Mouse (Mus musculus): ENCODE measurements around the gene Tacstd2. TPM values are rescaled to one million over a fixed set of nuclear protein-coding genes. Genes with fewer than 3 reads are reported as not detected.
A peak's percentile ranks its signal among the peaks of the same experiment; 100 is the strongest.

The Tacstd2 gene
- polyA plus RNA-seq (2011; ENCODE audit: insufficient read depth, insufficient read length, low read depth, missing spikeins), result 39.5 and 39.9 TPM in 2 replicates

DNA sequence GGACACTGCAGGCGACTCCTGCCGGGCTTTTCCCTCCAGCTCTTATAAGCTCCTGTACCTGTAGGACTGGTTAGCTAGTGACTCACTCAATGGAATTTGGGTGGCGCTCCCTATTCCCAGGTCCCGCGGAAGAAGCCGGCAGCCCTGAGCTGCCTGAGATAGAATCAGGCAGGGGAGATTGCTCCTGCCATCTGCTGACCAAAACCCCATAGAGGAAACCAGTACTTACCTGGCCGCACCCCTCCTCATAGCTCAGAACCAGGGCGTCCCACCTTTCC lies at the start of gene Tacstd2:
Tacstd2 (minus strand) TSS at position 20 of the 278 bp plus-strand sequence.
- no peak for TF ChIP-seq EP300 (IDR thresholded peaks at IDR 0.05; ENCODE audit: insufficient read depth, low read depth, low read length)
- no peak for TF ChIP-seq POLR2A (IDR thresholded peaks at IDR 0.05; ENCODE audit: insufficient read depth, low read length)
- TF ChIP-seq CTCF (IDR thresholded peaks at IDR 0.05; ENCODE audit: low read depth, low read length), result no peak
- Histone ChIP-seq H3K36me3 (ENCODE audit: control insufficient read depth, insufficient read depth, low read length, poor library complexity, severe bottlenecking) (no peaks in the 10 kb centered on the region), H3K27ac (ENCODE audit: insufficient read depth, low read length) (no peak within 1 kb of the TSS), H3K27me3 (ENCODE audit: control insufficient read depth, insufficient read depth, low read length, poor library complexity, severe bottlenecking) (peaks cover 3% of the 10 kb centered on the region), H3K9me3 (replicated peaks; ENCODE audit: control insufficient read depth, insufficient read depth, low read length, poor library complexity, severe bottlenecking) (no peaks in the 10 kb centered on the region), H3K4me3 (ENCODE audit: low read depth, low read length) (peak within 1 kb of the TSS; percentile 44), H3K4me1 (ENCODE audit: control insufficient read depth, insufficient read depth, low read length) (no peaks in the 10 kb centered on the region), H3K9ac (ENCODE audit: low read depth, poor library complexity, severe bottlenecking) (no peak within 1 kb of the TSS)

DNA sequence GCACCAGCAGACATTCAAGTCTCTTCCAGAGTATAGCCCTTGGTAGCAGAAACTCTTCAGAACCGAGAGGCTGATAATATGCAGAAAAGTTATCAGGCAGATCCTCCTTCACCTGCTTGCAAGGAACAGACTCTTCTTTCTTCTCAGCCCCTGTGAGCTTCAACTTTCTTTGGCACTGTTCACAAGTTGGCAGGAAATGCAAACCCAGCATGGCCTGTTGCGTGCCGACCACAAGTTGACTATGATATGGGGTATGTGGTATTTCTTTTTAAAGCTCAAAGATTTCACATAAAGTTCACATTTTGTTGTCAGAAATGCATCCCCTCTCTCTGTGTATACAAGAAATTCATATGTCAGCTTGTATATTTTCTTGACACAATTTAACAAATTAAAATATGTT lies 30.7 kb upstream of the Tacstd2 start:
- Histone ChIP-seq H3K36me3 (ENCODE audit: control insufficient read depth, insufficient read depth, low read length, poor library complexity, severe bottlenecking) (no peaks in the 10 kb centered on the region), H3K4me3 (ENCODE audit: low read depth, low read length) (no peak overlapping the region), H3K27me3 (ENCODE audit: control insufficient read depth, insufficient read depth, low read length, poor library complexity, severe bottlenecking) (no peaks in the 10 kb centered on the region), H3K9ac (ENCODE audit: low read depth, poor library complexity, severe bottlenecking) (no peak overlapping the region), H3K9me3 (replicated peaks; ENCODE audit: control insufficient read depth, insufficient read depth, low read length, poor library complexity, severe bottlenecking) (no peaks in the 10 kb centered on the region), H3K27ac (ENCODE audit: insufficient read depth, low read length) (no peak overlapping the region), H3K4me1 (ENCODE audit: control insufficient read depth, insufficient read depth, low read length) (no peaks in the 10 kb centered on the region)
- no peak for TF ChIP-seq POLR2A (IDR thresholded peaks at IDR 0.05; ENCODE audit: insufficient read depth, low read length)
- no peak for TF ChIP-seq CTCF (IDR thresholded peaks at IDR 0.05; ENCODE audit: low read depth, low read length)

DNA sequence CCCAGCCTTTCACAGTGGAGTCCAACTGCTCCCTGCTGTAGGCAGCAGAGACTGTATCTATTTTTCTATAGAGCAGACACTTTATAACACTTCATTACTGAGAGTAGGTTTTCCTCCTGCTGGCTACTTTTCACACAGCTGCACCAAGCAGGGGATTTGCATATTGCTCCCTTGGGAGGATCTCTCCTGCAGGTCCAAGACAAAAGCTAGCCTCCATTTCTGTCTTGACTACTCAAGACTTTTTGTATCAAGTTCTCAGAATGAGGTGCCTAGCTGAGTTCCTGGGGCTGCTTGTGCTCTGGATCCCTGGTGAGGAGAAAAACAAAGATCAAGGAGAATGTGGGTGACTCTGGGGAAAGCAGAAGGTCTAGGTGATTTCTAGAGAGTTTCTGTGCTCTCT lies 19.8 kb upstream of the Tacstd2 start:
- no peak overlapping the region for H3K9ac ChIP-seq (ENCODE audit: low read depth, poor library complexity, severe bottlenecking)
- no peak overlapping the region for H3K4me3 ChIP-seq (ENCODE audit: low read depth, low read length)
- H3K27me3 ChIP-seq (ENCODE audit: control insufficient read depth, insufficient read depth, low read length, poor library complexity, severe bottlenecking), result no peaks in the 10 kb centered on the region
- H3K4me1 ChIP-seq (ENCODE audit: control insufficient read depth, insufficient read depth, low read length), result no peaks in the 10 kb centered on the region
- no peak overlapping the region for H3K27ac ChIP-seq (ENCODE audit: insufficient read depth, low read length)
- TF ChIP-seq POLR2A (IDR thresholded peaks at IDR 0.05; ENCODE audit: insufficient read depth, low read length) (no peak), CTCF (IDR thresholded peaks at IDR 0.05; ENCODE audit: low read depth, low read length) (no peak), EP300 (IDR thresholded peaks at IDR 0.05; ENCODE audit: insufficient read depth, low read depth, low read length) (no peak)
- no peaks in the 10 kb centered on the region for H3K9me3 ChIP-seq (replicated peaks; ENCODE audit: control insufficient read depth, insufficient read depth, low read length, poor library complexity, severe bottlenecking)
- H3K36me3 ChIP-seq (ENCODE audit: control insufficient read depth, insufficient read depth, low read length, poor library complexity, severe bottlenecking), result no peaks in the 10 kb centered on the region

DNA sequence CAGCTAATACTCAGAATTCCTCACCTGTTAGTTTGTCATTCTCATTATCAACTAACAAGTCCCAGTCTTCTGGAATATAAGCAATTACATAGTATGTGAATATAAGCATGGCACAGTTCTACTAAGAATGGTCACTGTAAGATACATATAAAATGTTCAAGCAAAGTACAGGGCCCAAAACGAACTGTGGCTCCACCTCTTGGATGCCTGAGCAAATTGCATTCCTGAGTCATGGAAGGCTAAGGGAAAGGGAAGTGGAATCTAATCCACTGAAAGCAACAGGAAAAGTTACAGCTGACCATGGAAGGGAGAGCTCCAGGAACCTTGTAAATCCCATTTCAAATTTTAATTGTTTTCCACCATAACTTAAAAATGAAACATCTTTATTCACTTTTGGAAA lies 14.0 kb upstream of the Tacstd2 start:
- no peaks in the 10 kb centered on the region for H3K36me3 ChIP-seq (ENCODE audit: control insufficient read depth, insufficient read depth, low read length, poor library complexity, severe bottlenecking)
- H3K9me3 ChIP-seq (replicated peaks; ENCODE audit: control insufficient read depth, insufficient read depth, low read length, poor library complexity, severe bottlenecking), result peaks cover 2% of the 10 kb centered on the region; the same call in 1 of the 2 replicates
- H3K9ac ChIP-seq (ENCODE audit: low read depth, poor library complexity, severe bottlenecking), result no peak overlapping the region
- H3K27ac ChIP-seq (ENCODE audit: insufficient read depth, low read length), result no peak overlapping the region
- no peak overlapping the region for H3K4me3 ChIP-seq (ENCODE audit: low read depth, low read length)
- H3K27me3 ChIP-seq (ENCODE audit: control insufficient read depth, insufficient read depth, low read length, poor library complexity, severe bottlenecking), result no peaks in the 10 kb centered on the region
- H3K4me1 ChIP-seq (ENCODE audit: control insufficient read depth, insufficient read depth, low read length), result no peaks in the 10 kb centered on the region
- TF ChIP-seq CTCF (IDR thresholded peaks at IDR 0.05; ENCODE audit: low read depth, low read length), result no peak
- no peak for TF ChIP-seq EP300 (IDR thresholded peaks at IDR 0.05; ENCODE audit: insufficient read depth, low read depth, low read length)
- TF ChIP-seq POLR2A (IDR thresholded peaks at IDR 0.05; ENCODE audit: insufficient read depth, low read length), result no peak

DNA sequence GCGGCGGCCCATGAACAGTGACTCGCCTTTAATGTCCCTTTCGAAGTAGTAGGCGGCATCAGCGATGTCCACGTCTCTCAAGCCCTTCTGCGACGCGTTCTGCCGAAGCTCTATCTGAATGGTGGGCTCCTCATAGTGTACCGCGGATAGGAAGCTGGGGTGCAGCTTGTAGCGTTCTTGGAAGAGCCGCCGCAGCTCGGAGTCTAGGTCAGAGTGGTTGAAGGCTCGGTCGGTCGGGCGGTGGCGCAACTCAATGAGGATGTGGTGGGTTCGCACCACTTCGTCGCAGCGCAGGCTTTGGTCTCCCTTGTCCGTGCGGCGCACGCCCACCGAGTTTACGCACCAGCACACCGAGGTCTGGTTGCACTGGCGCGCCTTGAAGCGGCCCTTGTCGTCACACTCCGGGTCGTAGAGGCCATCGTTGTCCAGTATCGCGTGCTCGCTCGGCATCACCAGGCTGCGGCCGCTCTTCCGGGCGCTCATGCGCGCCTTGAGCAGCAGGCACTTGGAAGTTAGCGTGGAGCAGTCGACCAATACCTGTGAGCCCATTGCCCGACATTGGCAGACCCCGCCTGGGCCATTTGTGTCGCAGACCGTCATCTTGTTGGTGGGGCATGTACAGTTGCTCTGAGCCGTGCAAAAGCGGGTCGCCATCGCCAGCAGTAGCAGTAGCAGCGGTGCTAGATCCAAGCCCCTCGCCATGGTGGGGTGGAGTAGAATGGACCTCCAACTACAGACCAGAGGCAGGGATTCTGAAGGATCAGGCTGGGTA lies 405 bp downstream of the Tacstd2 start:
- Histone ChIP-seq H3K36me3 (ENCODE audit: control insufficient read depth, insufficient read depth, low read length, poor library complexity, severe bottlenecking) (no peaks in the 10 kb centered on the region), H3K27ac (ENCODE audit: insufficient read depth, low read length) (no peak overlapping the region), H3K27me3 (ENCODE audit: control insufficient read depth, insufficient read depth, low read length, poor library complexity, severe bottlenecking) (peaks cover 3% of the 10 kb centered on the region), H3K4me3 (ENCODE audit: low read depth, low read length) (peak overlapping the region; percentile 44), H3K4me1 (ENCODE audit: control insufficient read depth, insufficient read depth, low read length) (no peaks in the 10 kb centered on the region), H3K9me3 (replicated peaks; ENCODE audit: control insufficient read depth, insufficient read depth, low read length, poor library complexity, severe bottlenecking) (no peaks in the 10 kb centered on the region), H3K9ac (ENCODE audit: low read depth, poor library complexity, severe bottlenecking) (no peak overlapping the region)
- TF ChIP-seq POLR2A (IDR thresholded peaks at IDR 0.05; ENCODE audit: insufficient read depth, low read length), result no peak
- TF ChIP-seq EP300 (IDR thresholded peaks at IDR 0.05; ENCODE audit: insufficient read depth, low read depth, low read length), result no peak
- no peak for TF ChIP-seq CTCF (IDR thresholded peaks at IDR 0.05; ENCODE audit: low read depth, low read length)

DNA sequence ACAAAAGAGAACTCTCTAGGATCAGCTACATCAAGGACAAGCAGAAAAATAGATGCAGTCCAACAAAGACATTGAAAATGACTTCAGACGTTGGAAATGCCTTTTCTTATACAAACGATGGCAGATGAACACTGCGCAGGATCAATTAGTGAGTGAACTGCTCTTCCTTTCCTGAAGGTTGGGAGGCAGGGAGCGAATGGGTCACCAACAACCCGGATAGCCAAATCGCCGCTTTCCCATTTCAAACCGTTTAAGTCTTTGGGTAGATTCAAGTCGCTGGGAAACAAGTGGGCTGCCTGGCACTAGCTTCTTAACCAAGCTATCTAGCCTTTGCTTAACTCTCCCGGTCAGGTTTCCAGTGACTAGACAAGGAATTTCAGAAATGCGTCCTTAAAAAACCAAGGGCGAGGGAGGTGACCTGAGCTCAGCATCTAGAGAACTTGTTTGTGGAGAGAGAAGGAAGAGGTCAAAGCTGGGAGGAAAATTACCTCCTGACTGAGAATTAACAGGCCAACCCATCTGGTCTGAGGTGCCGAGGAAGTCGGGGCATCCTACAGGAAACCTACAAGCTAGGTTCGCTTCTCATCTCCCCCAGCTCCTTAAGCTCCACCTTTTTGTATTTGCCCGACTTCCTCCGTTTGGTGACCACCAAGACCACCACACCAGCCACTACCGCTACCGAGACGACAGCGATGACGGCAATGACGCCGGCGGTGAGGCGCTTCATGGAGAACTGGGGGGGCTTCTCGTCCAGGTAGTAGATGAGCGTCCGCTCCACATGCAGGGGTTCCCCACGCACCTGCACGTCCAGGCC lies 1.2 kb downstream of the Tacstd2 start:
- no peak overlapping the region for H3K9ac ChIP-seq (ENCODE audit: low read depth, poor library complexity, severe bottlenecking)
- no peaks in the 10 kb centered on the region for H3K36me3 ChIP-seq (ENCODE audit: control insufficient read depth, insufficient read depth, low read length, poor library complexity, severe bottlenecking)
- no peaks in the 10 kb centered on the region for H3K4me1 ChIP-seq (ENCODE audit: control insufficient read depth, insufficient read depth, low read length)
- H3K9me3 ChIP-seq (replicated peaks; ENCODE audit: control insufficient read depth, insufficient read depth, low read length, poor library complexity, severe bottlenecking), result no peaks in the 10 kb centered on the region
- no peak overlapping the region for H3K27ac ChIP-seq (ENCODE audit: insufficient read depth, low read length)
- TF ChIP-seq POLR2A (IDR thresholded peaks at IDR 0.05; ENCODE audit: insufficient read depth, low read length) (no peak), CTCF (IDR thresholded peaks at IDR 0.05; ENCODE audit: low read depth, low read length) (no peak), EP300 (IDR thresholded peaks at IDR 0.05; ENCODE audit: insufficient read depth, low read depth, low read length) (no peak)
- H3K4me3 ChIP-seq (ENCODE audit: low read depth, low read length), result peak overlapping the region; percentile 44
- H3K27me3 ChIP-seq (ENCODE audit: control insufficient read depth, insufficient read depth, low read length, poor library complexity, severe bottlenecking), result peaks cover 3% of the 10 kb centered on the region

Measured in ES-Bruce4 (cell line).